Mouse (Mus musculus) left cerebral cortex, adult 18-20 months (tissue): ENCODE data around the gene D17H6S53E. TPM values are rescaled to one million over a fixed set of nuclear protein-coding genes. Genes with fewer than 3 reads are reported as not detected.

ENCODE experiments used
- total RNA-seq, 2 experiments: library from RNA; stranded (reverse); gene quantifications; 2 replicates each; pipeline ENCODE4 v1.2.3; 2021

D17H6S53E gene
- total RNA-seq, 2 experiments from 2014 or later, result 31.5 to 32.2 TPM

Other genes with a start within 250 kb of the D17H6S53E start
- 1 to 10 TPM; 7.4 to 7.8 TPM for gene Zbtb12, start 246.9 kb upstream of the D17H6S53E start, total RNA-seq
- not detected for gene Gm20547, start 244.3 kb upstream of the D17H6S53E start, total RNA-seq
- gene C2, start 228.1 kb upstream of the D17H6S53E start, total RNA-seq, result 1 to 10 TPM; 2.7 to 3.4 TPM
- gene Ehmt2, start 227.9 kb upstream of the D17H6S53E start, total RNA-seq, result 100 to 1,000 TPM; 168 to 175 TPM
- gene Slc44a4, start 211.9 kb upstream of the D17H6S53E start, total RNA-seq, result under 1 TPM; 0.30 to 0.45 TPM
- 10 to 100 TPM; 46.2 to 48.4 TPM for gene Neu1, start 195.1 kb upstream of the D17H6S53E start, total RNA-seq
- gene Hspa1b, start 167.1 kb upstream of the D17H6S53E start, total RNA-seq, result 10 to 100 TPM; 21.5 to 31.4 TPM
- under 1 TPM in 1 of 2 experiments, not detected in 1; 0.72 TPM for gene Gm20481, start 156.5 kb upstream of the D17H6S53E start, total RNA-seq
- gene Hspa1a, start 154.2 kb upstream of the D17H6S53E start, total RNA-seq, result 10 to 100 TPM; 22.1 to 23.4 TPM
- gene Hspa1l, start 153.7 kb upstream of the D17H6S53E start, total RNA-seq, result under 1 TPM; 0.44 to 0.61 TPM
- gene Lsm2, start 144.5 kb upstream of the D17H6S53E start, total RNA-seq, result 10 to 100 TPM; 13.9 to 15.5 TPM
- 10 to 100 TPM; 39.6 to 44.0 TPM for gene Vars, start 125.4 kb upstream of the D17H6S53E start, total RNA-seq
- under 1 TPM; 0.61 to 0.77 TPM for gene Vwa7, start 109.8 kb upstream of the D17H6S53E start, total RNA-seq
- not detected for gene Sapcd1, start 98.4 kb upstream of the D17H6S53E start, total RNA-seq
- gene Msh5, start 79.6 kb upstream of the D17H6S53E start, total RNA-seq, result under 1 TPM; 0.65 to 0.68 TPM
- gene Clic1, start 76.4 kb upstream of the D17H6S53E start, total RNA-seq, result 10 to 100 TPM in 1 of 2 experiments, 1 to 10 TPM in 1; 9.1 to 10.2 TPM
- 10 to 100 TPM in 1 of 2 experiments, 1 to 10 TPM in 1; 9.9 to 11.6 TPM for gene Ddah2, start 67.3 kb upstream of the D17H6S53E start, total RNA-seq
- not detected for gene Ly6g6c, start 61.0 kb upstream of the D17H6S53E start, total RNA-seq
- not detected for gene Mpig6b, start 60.2 kb upstream of the D17H6S53E start, total RNA-seq
- 1 to 10 TPM; 2.3 to 6.2 TPM for gene Ly6g6e, start 49.5 kb upstream of the D17H6S53E start, total RNA-seq
- 1 to 10 TPM in 1 of 2 experiments, under 1 TPM in 1; 0.70 to 1.0 TPM for gene Ly6g6d, start 48.3 kb upstream of the D17H6S53E start, total RNA-seq
- gene Ly6g6f, start 40.8 kb upstream of the D17H6S53E start, total RNA-seq, result under 1 TPM; 0.33 to 0.40 TPM
- gene Abhd16a, start 37.1 kb upstream of the D17H6S53E start, total RNA-seq, result 100 to 1,000 TPM; 115 to 120 TPM
- not detected for gene Ly6g5c, start 18.1 kb upstream of the D17H6S53E start, total RNA-seq
- gene Ly6g5b, start 10.9 kb upstream of the D17H6S53E start, total RNA-seq, result under 1 TPM; 0.28 to 0.72 TPM
- gene Gpank1, start 4.9 kb upstream of the D17H6S53E start, total RNA-seq, result 10 to 100 TPM; 15.9 to 16.4 TPM
- 100 to 1,000 TPM; 192 to 198 TPM for gene Csnk2b, start 4.3 kb upstream of the D17H6S53E start, total RNA-seq
- not detected for gene Apom, start 5.7 kb downstream of the D17H6S53E start, total RNA-seq
- 100 to 1,000 TPM; 294 to 308 TPM for gene Bag6, start 8.8 kb downstream of the D17H6S53E start, total RNA-seq
- 100 to 1,000 TPM; 270 to 288 TPM for gene Prrc2a, start 38.5 kb downstream of the D17H6S53E start, total RNA-seq
- 10 to 100 TPM in 1 of 2 experiments, 1 to 10 TPM in 1; 8.6 to 11.6 TPM for gene Aif1, start 49.7 kb downstream of the D17H6S53E start, total RNA-seq
- 1 to 10 TPM; 6.0 to 6.9 TPM for gene Lst1, start 62.1 kb downstream of the D17H6S53E start, total RNA-seq
- under 1 TPM; 0.79 to 0.80 TPM for gene Ltb, start 68.1 kb downstream of the D17H6S53E start, total RNA-seq
- gene Tnf, start 75.6 kb downstream of the D17H6S53E start, total RNA-seq, result not detected
- gene Lta, start 79.0 kb downstream of the D17H6S53E start, total RNA-seq, result under 1 TPM; 0.23 to 0.60 TPM
- not detected for gene Gm16181, start 94.5 kb downstream of the D17H6S53E start, total RNA-seq
- gene Atp6v1g2, start 107.3 kb downstream of the D17H6S53E start, total RNA-seq, result 100 to 1,000 TPM; 587 to 598 TPM
- 10 to 100 TPM; 11.6 to 14.9 TPM for gene Nfkbil1, start 109.4 kb downstream of the D17H6S53E start, total RNA-seq
- 100 to 1,000 TPM; 201 to 213 TPM for gene Ddx39b, start 115.4 kb downstream of the D17H6S53E start, total RNA-seq
- gene H2-D1, start 136.4 kb downstream of the D17H6S53E start, total RNA-seq, result 10 to 100 TPM; 26.2 to 33.1 TPM
- 1 to 10 TPM in 1 of 2 experiments, under 1 TPM in 1; 0.79 to 1.2 TPM for gene H2-Q1, start 194.0 kb downstream of the D17H6S53E start, total RNA-seq
- under 1 TPM; 0.44 to 0.82 TPM for gene H2-Q2, start 215.9 kb downstream of the D17H6S53E start, total RNA-seq